Mouse (Mus musculus): ENCODE measurements around the gene H2-DMa. TPM values are rescaled to one million over a fixed set of nuclear protein-coding genes. Genes with fewer than 3 reads are reported as not detected.
"Not testable (repeated sequence)": the region's sequence is repeated elsewhere in the genome, so short reads cannot be mapped to it uniquely, and the experiment has no call there.

Gene H2-DMa
- polyA plus RNA-seq, 1 experiment from 2014 or later: 8.7 TPM

- Histone ChIP-seq H3K9ac (no peak overlapping the region), H3K4me3 (no peak overlapping the region), H3K27me3 (peaks cover 41% of the 10 kb centered on the region), H3K27ac (no peak overlapping the region; the same call in 1 of the 2 replicates), H3K9me3 (replicated peaks) (no peaks in the 10 kb centered on the region), H3K4me1 (peaks cover 13% of the 10 kb centered on the region), H3K36me3 (ENCODE audit: poor library complexity, severe bottlenecking) (no peaks in the 10 kb centered on the region), H3K4me2 (no peak overlapping the region)
- 83% methylated on average over 7 of the region's 7 CpGs for WGBS
- no peak for ATAC-seq
Measured at GRCm38 (mm10) chr17:34142456-34143010, 23.2 kb downstream of the H2-DMa start.

- ATAC-seq: no peak
- WGBS: 30% methylated on average over 7 of the region's 7 CpGs
- Histone ChIP-seq H3K27ac (no peak within 1 kb of the TSS; the same call in 1 of the 2 replicates), H3K27me3 (peaks cover 36% of the 10 kb centered on the region), H3K36me3 (ENCODE audit: poor library complexity, severe bottlenecking) (no peaks in the 10 kb centered on the region), H3K9ac (no peak within 1 kb of the TSS), H3K4me3 (no peak within 1 kb of the TSS), H3K4me1 (peaks cover 13% of the 10 kb centered on the region), H3K4me2 (no peak within 1 kb of the TSS), H3K9me3 (replicated peaks) (no peaks in the 10 kb centered on the region)
Measured at GRCm38 (mm10) chr17:34143033-34143432, 23.7 kb downstream of the H2-DMa start, which contains the start of gene H2-DMb2. Gene H2-DMb2 (plus strand): TSS chr17:34143307.

- no peak overlapping the region for H3K4me2 ChIP-seq
- peaks cover 31% of the 10 kb centered on the region for H3K27me3 ChIP-seq
- H3K9ac ChIP-seq: no peak overlapping the region
- no peak for ATAC-seq
- no peaks in the 10 kb centered on the region for H3K9me3 ChIP-seq (replicated peaks)
- H3K4me3 ChIP-seq: no peak overlapping the region
- H3K36me3 ChIP-seq (ENCODE audit: poor library complexity, severe bottlenecking): no peaks in the 10 kb centered on the region
- WGBS: 45% methylated on average over 3 of the region's 5 CpGs
- H3K4me1 ChIP-seq: peaks cover 13% of the 10 kb centered on the region
- H3K27ac ChIP-seq: no peak overlapping the region
Measured at GRCm38 (mm10) chr17:34143461-34143860, 24.1 kb downstream of the H2-DMa start.

GRCm38 (mm10) chr17:34144221-34144620, 24.9 kb downstream of the H2-DMa start:
- not testable (repeated sequence) for H3K9ac ChIP-seq; H3K4me3 ChIP-seq; H3K27ac ChIP-seq; H3K4me2 ChIP-seq; H3K4me1 ChIP-seq; H3K9me3 ChIP-seq (replicated peaks); H3K36me3 ChIP-seq (ENCODE audit: poor library complexity, severe bottlenecking); ATAC-seq
- 91% methylated on average over 4 of the region's 4 CpGs for WGBS
- H3K27me3 ChIP-seq: peaks cover 24% of the 10 kb centered on the region

- no peaks in the 10 kb centered on the region for H3K9me3 ChIP-seq (replicated peaks)
- H3K27ac ChIP-seq: no peak overlapping the region
- no peaks in the 10 kb centered on the region for H3K36me3 ChIP-seq (ENCODE audit: poor library complexity, severe bottlenecking)
- H3K9ac ChIP-seq: no peak overlapping the region
- peaks cover 16% of the 10 kb centered on the region for H3K27me3 ChIP-seq
- peaks cover 2% of the 10 kb centered on the region for H3K4me1 ChIP-seq
- ATAC-seq: no peak
- H3K4me2 ChIP-seq: no peak overlapping the region
- 67% methylated on average over 3 of the region's 3 CpGs for WGBS
- H3K4me3 ChIP-seq: no peak overlapping the region
Measured at GRCm38 (mm10) chr17:34144960-34145371, 25.6 kb downstream of the H2-DMa start.

- no peak within 1 kb of the TSS for H3K9ac ChIP-seq
- H3K36me3 ChIP-seq (ENCODE audit: poor library complexity, severe bottlenecking): no peaks in the 10 kb centered on the region
- H3K27ac ChIP-seq: no peak within 1 kb of the TSS
- H3K4me1 ChIP-seq: no peaks in the 10 kb centered on the region
- no peak within 1 kb of the TSS for H3K4me2 ChIP-seq
- no peak within 1 kb of the TSS for H3K4me3 ChIP-seq
- H3K27me3 ChIP-seq: no peaks in the 10 kb centered on the region
- ATAC-seq: no peak
- WGBS: 61% methylated on average over 4 of the region's 4 CpGs
- no peaks in the 10 kb centered on the region for H3K9me3 ChIP-seq (replicated peaks)
Measured at GRCm38 (mm10) chr17:34152923-34153322, 33.6 kb downstream of the H2-DMa start, which contains the start of gene H2-DMb1. Gene H2-DMb1 (plus strand): TSS chr17:34153072.

- Histone ChIP-seq H3K4me2 (no peak overlapping the region), H3K36me3 (ENCODE audit: poor library complexity, severe bottlenecking) (no peaks in the 10 kb centered on the region), H3K9ac (no peak overlapping the region), H3K27ac (no peak overlapping the region), H3K4me3 (no peak overlapping the region), H3K27me3 (peaks cover 3% of the 10 kb centered on the region; the same call in 1 of the 2 replicates), H3K9me3 (replicated peaks) (no peaks in the 10 kb centered on the region), H3K4me1 (no peaks in the 10 kb centered on the region)
- 55% methylated on average over 5 of the region's 5 CpGs for whole genome bisulfite sequencing
- ATAC-seq: no peak
Measured at GRCm38 (mm10) chr17:34155534-34155933, 36.2 kb downstream of the H2-DMa start.

- Histone ChIP-seq H3K27ac (no peak overlapping the region), H3K36me3 (ENCODE audit: poor library complexity, severe bottlenecking) (no peaks in the 10 kb centered on the region), H3K27me3 (peaks cover 13% of the 10 kb centered on the region), H3K4me2 (no peak overlapping the region), H3K9me3 (replicated peaks) (no peaks in the 10 kb centered on the region; the same call in 1 of the 2 replicates), H3K9ac (no peak overlapping the region), H3K4me1 (no peaks in the 10 kb centered on the region), H3K4me3 (no peak overlapping the region)
- no peak for ATAC-seq
- 39% methylated on average over 9 of the region's 9 CpGs for WGBS
Measured at GRCm38 (mm10) chr17:34164202-34164895, 45.0 kb downstream of the H2-DMa start.

GRCm38 (mm10) chr17:34165033-34165730, 45.8 kb downstream of the H2-DMa start:
- ATAC-seq: no peak
- H3K4me3 ChIP-seq: no peak overlapping the region
- no peak overlapping the region for H3K4me2 ChIP-seq
- H3K27me3 ChIP-seq: peaks cover 13% of the 10 kb centered on the region
- no peaks in the 10 kb centered on the region for H3K36me3 ChIP-seq (ENCODE audit: poor library complexity, severe bottlenecking)
- no peaks in the 10 kb centered on the region for H3K4me1 ChIP-seq
- no peak overlapping the region for H3K9ac ChIP-seq
- H3K27ac ChIP-seq: no peak overlapping the region
- H3K9me3 ChIP-seq (replicated peaks): no peaks in the 10 kb centered on the region; the same call in 1 of the 2 replicates
- WGBS: 87% methylated on average over 6 of the region's 6 CpGs

- Histone ChIP-seq H3K9me3 (replicated peaks) (peaks cover 7% of the 10 kb centered on the region; the same call in 1 of the 2 replicates), H3K36me3 (ENCODE audit: poor library complexity, severe bottlenecking) (no peaks in the 10 kb centered on the region), H3K4me1 (no peaks in the 10 kb centered on the region), H3K27ac (no peak overlapping the region), H3K27me3 (peaks cover 10% of the 10 kb centered on the region; the same call in 1 of the 2 replicates), H3K4me2 (no peak overlapping the region), H3K9ac (no peak overlapping the region), H3K4me3 (no peak overlapping the region)
- 0% methylated on average over 2 of the region's 2 CpGs for WGBS
- no peak for ATAC-seq
Measured at GRCm38 (mm10) chr17:34169279-34169678, 49.9 kb downstream of the H2-DMa start.

GRCm38 (mm10) chr17:34170487-34170876, 51.1 kb downstream of the H2-DMa start:
- no peak overlapping the region for H3K4me3 ChIP-seq
- H3K4me1 ChIP-seq: no peaks in the 10 kb centered on the region
- 19% methylated on average over 4 of the region's 4 CpGs for WGBS
- H3K9ac ChIP-seq: no peak overlapping the region
- no peak for ATAC-seq
- no peak overlapping the region for H3K4me2 ChIP-seq
- no peaks in the 10 kb centered on the region for H3K36me3 ChIP-seq (ENCODE audit: poor library complexity, severe bottlenecking)
- peaks cover 7% of the 10 kb centered on the region; the same call in 1 of the 2 replicates for H3K9me3 ChIP-seq (replicated peaks)
- peaks cover 10% of the 10 kb centered on the region; the same call in 1 of the 2 replicates for H3K27me3 ChIP-seq
- no peak overlapping the region for H3K27ac ChIP-seq

GRCm38 (mm10) chr17:34170877-34171498, 51.6 kb downstream of the H2-DMa start:
- Histone ChIP-seq H3K9ac (no peak overlapping the region), H3K9me3 (replicated peaks) (peaks cover 7% of the 10 kb centered on the region; the same call in 1 of the 2 replicates)

More at GRCm38 (mm10) chr17:34170877-34171498, 51.6 kb downstream of the H2-DMa start:
- 42% methylated on average over 13 of the region's 13 CpGs for WGBS
- peaks cover 10% of the 10 kb centered on the region; the same call in 1 of the 2 replicates for H3K27me3 ChIP-seq
- no peak overlapping the region for H3K4me2 ChIP-seq
- H3K27ac ChIP-seq: no peak overlapping the region
- H3K4me3 ChIP-seq: no peak overlapping the region
- H3K4me1 ChIP-seq: no peaks in the 10 kb centered on the region
- no peaks in the 10 kb centered on the region for H3K36me3 ChIP-seq (ENCODE audit: poor library complexity, severe bottlenecking)
- ATAC-seq: no peak
